Mouse (Mus musculus) erythroblast, embryonic 14.5 days (primary cell): ENCODE data around the gene Myh10. TPM values are rescaled to one million over a fixed set of nuclear protein-coding genes. Genes with fewer than 3 reads are reported as not detected.

Source experiments
- H3K27me3 ChIP-seq: 2 replicates; pipeline ENCODE4 v1.6.1; 2012; ENCODE audit warnings: inconsistent platforms; ENCODE audit not compliant: control insufficient read depth
- H3K36me3 ChIP-seq: 2 replicates; pipeline ENCODE4 v1.6.1; 2012; ENCODE audit warnings: mild to moderate bottlenecking, inconsistent platforms; ENCODE audit not compliant: control insufficient read depth
- H3K4me1 ChIP-seq: 2 replicates; pipeline ENCODE4 v1.6.1; 2012; ENCODE audit warnings: inconsistent platforms; ENCODE audit not compliant: control insufficient read depth
- H3K4me3 ChIP-seq: replicated peaks from 2 replicates; pipeline ENCODE3; 2012; ENCODE audit warnings: moderate library complexity, mild to moderate bottlenecking, inconsistent platforms
- H3K9me3 ChIP-seq: 2 replicates; pipeline ENCODE4 v1.6.1; 2012; ENCODE audit warnings: low read length, inconsistent platforms, mixed read lengths; ENCODE audit not compliant: control insufficient read depth
- GATA1 ChIP-seq: IDR thresholded peaks from 2 replicates; pipeline ENCODE4 v1.6.1; 2012; ENCODE audit warnings: low read length, inconsistent platforms, mixed read lengths
- TAL1 ChIP-seq: IDR thresholded peaks from 3 replicates; pipeline ENCODE4 v1.6.1; 2012; ENCODE audit warnings: low read length, inconsistent platforms, mixed read lengths
- polyA plus RNA-seq: library from polyadenylated mRNA; stranded (reverse); fragments of >175 nt; gene quantifications from 2 replicates; pipeline ENCODE4 v1.2.3, GENCODE M21; 2012

The Myh10 gene
- polyA plus RNA-seq, 1 experiment = 7.7 TPM

DNA sequence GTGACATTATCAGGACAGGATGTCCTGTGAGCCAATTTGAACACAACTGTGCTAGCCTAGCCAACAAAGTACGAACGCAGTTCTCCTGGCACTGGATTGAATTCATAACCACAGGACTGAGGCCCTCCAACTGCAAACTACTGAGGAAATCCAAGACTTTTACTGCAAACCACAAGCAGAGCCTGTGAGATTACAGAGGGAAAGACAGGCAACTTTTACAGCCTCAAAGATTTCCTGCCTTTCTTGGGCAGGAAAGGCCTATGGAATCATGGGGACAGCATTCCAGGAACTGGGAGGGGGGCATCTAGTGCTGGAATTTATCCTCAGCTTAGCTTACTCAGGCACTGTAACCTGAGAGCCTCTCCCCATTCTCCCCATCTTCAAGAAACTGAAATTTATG lies 26.0 kb upstream of the Myh10 start:
- H3K36me3 ChIP-seq = no peaks in the 10 kb centered on the region
- H3K9me3 ChIP-seq = no peaks in the 10 kb centered on the region
- H3K4me1 ChIP-seq = no peaks in the 10 kb centered on the region
- H3K27me3 ChIP-seq = no peaks in the 10 kb centered on the region
- H3K4me3 ChIP-seq = no peak overlapping the region
- TF ChIP-seq TAL1 = no peak
- no peak for TF ChIP-seq GATA1

GRCm38 (mm10) chr11:68666210-68666609 lies 25.1 kb upstream of the Myh10 start:
- Histone ChIP-seq H3K9me3 (no peaks in the 10 kb centered on the region), H3K4me3 (no peak overlapping the region), H3K4me1 (no peaks in the 10 kb centered on the region), H3K27me3 (no peaks in the 10 kb centered on the region), H3K36me3 (no peaks in the 10 kb centered on the region)
- TF ChIP-seq GATA1 (no peak), TAL1 (no peak)

- H3K27me3 ChIP-seq = peaks cover 3% of the 10 kb centered on the region
- no peaks in the 10 kb centered on the region for H3K9me3 ChIP-seq
- TF ChIP-seq TAL1 (no peak), GATA1 (no peak)
- no peaks in the 10 kb centered on the region for H3K36me3 ChIP-seq
- H3K4me1 ChIP-seq = peaks cover 4% of the 10 kb centered on the region
- H3K4me3 ChIP-seq = no peak overlapping the region
Measured at GRCm38 (mm10) chr11:68672270-68672970, 18.9 kb upstream of the Myh10 start.

DNA sequence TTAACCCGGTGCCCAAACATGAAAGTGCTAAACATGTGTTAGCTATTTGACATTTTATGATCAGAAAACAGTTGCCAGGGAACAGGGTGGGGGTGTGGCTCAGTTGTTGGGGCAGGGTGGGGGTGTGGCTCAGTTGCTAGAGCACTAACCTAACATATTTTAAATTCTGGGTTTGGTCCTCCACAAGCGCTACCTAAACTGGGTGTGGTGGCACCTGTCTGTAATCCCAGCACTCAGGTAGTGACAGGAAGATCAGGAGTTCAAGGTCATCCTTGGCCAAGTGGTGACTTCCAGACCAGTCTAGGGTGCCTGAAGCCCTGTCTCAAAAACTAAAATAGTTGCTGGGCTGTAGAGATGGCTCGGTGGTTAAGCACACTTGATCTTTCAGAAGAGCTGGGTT lies 17.3 kb upstream of the Myh10 start:
- Histone ChIP-seq H3K36me3 (no peaks in the 10 kb centered on the region), H3K9me3 (no peaks in the 10 kb centered on the region), H3K27me3 (peaks cover 3% of the 10 kb centered on the region), H3K4me3 (no peak overlapping the region), H3K4me1 (peaks cover 4% of the 10 kb centered on the region)
- TF ChIP-seq TAL1 = no peak
- no peak for TF ChIP-seq GATA1

DNA sequence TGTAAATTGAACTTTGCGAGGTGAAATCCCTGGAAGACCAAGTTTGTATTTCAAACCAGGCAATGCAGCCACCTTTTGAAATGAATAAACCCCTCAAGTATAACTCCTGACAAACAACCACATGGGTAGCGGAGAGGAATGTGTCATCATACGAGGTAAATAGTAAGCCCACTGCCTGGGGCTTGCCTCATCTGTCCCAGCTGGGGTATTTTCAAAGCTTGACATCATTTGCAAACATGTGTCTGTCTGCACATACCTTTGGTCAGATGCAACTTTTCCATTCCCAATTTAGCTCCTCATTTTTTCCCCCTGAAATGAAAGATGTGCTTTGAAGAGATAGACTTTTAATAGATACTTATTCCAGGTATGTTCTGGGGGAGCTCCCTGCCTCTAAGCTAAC lies 16.7 kb upstream of the Myh10 start:
- Histone ChIP-seq H3K4me3 (no peak overlapping the region), H3K36me3 (no peaks in the 10 kb centered on the region), H3K4me1 (peaks cover 4% of the 10 kb centered on the region), H3K9me3 (no peaks in the 10 kb centered on the region), H3K27me3 (peaks cover 3% of the 10 kb centered on the region)
- TF ChIP-seq GATA1 = no peak
- TF ChIP-seq TAL1 = no peak

GRCm38 (mm10) chr11:68675274-68675673 lies 16.1 kb upstream of the Myh10 start:
- H3K9me3 ChIP-seq = no peaks in the 10 kb centered on the region
- no peaks in the 10 kb centered on the region for H3K36me3 ChIP-seq
- no peak for TF ChIP-seq GATA1
- TF ChIP-seq TAL1 = no peak
- peaks cover 4% of the 10 kb centered on the region for H3K4me1 ChIP-seq
- H3K27me3 ChIP-seq = peaks cover 3% of the 10 kb centered on the region
- no peak overlapping the region for H3K4me3 ChIP-seq

DNA sequence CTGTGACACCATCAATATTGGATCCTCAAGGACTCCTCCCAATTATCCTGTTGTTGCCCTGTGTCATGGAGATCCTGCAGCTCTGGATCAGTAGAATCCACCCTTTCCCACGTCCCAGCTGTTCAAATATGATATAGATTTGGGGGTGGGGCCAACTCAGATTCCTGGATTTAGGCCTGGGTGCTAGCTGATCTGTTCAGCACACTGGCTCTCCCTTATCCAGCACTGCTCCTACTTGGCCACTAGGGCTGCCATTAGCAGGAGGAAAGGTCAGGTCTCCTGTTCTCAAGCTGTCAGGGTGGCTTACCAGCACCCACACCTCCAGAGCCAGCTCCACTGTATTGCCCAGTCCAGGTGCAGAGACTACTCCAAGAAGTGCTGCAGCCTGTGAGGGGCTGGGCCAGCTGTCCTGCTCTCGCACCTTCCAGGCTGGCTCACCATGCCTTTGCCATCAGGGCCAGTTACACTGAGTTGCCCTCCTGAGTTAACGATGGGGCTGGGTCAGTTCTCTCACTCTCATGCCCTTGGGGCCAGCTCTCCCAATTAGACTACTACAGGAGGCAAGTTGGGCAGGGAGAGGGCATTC lies 10.0 kb upstream of the Myh10 start:
- peaks cover 3% of the 10 kb centered on the region for H3K27me3 ChIP-seq
- H3K9me3 ChIP-seq = no peaks in the 10 kb centered on the region
- H3K4me3 ChIP-seq = no peak overlapping the region
- TF ChIP-seq GATA1 (no peak), TAL1 (0 out of 3 replicates have a peak, but pooled peaks have one; percentile 29)
- H3K36me3 ChIP-seq = no peaks in the 10 kb centered on the region
- H3K4me1 ChIP-seq = peaks cover 21% of the 10 kb centered on the region

DNA sequence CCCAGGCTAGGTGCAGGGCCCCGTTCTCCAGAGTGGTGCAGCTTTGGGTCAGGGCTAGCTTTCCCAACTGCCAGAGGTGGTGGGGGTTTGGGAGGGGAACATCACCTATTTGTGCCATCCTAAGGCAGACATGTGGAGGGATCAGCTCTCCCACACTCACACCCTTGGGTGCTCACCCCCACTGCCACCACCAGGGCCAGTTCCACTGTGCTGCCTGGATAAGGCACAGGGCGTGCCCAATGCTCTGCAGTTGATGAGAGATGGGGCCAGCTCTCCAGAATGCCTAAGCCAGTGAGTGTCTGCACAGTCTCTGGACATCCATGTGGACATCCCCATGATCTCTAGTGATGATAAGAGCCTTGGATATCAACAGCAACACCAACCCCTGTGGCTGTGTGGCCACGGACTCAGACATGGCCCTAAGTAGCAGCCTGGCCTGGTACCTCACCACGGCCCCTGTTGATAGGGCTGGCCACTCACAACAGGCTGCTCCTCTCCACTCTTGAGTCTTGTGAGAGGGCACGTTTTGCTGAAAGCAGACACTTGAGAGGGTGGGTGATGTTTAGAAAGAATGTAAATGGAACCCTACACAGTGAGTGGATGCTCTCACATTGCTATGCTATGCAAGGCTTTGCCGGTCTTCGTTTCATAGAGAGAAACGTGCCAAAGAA lies 9.1 kb upstream of the Myh10 start:
- TF ChIP-seq GATA1 (no peak), TAL1 (no peak)
- Histone ChIP-seq H3K9me3 (no peaks in the 10 kb centered on the region), H3K4me1 (peaks cover 21% of the 10 kb centered on the region), H3K4me3 (no peak overlapping the region), H3K27me3 (no peaks in the 10 kb centered on the region), H3K36me3 (no peaks in the 10 kb centered on the region)

DNA sequence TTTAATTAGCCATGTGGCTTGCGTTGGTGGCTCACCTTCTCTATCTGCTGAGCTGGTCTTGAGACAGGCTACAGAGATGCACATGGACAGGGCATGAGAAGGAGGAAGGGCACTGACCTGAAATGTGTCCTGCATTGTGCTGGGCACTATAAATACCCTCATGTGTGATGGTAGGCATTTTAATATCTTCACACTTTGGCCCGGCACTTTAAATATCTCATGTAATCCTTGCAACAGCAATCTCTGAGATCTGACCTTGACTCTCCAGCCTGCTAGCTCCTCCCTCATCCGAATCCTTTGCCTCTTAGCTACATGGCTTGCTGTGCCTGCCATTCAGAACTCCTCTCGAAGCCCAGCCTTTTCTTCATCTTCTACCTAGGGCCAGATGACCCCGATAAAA lies 5.4 kb upstream of the Myh10 start:
- no peaks in the 10 kb centered on the region for H3K27me3 ChIP-seq
- TF ChIP-seq GATA1 (no peak), TAL1 (no peak)
- no peak overlapping the region for H3K4me3 ChIP-seq
- no peaks in the 10 kb centered on the region for H3K36me3 ChIP-seq
- H3K4me1 ChIP-seq = peaks cover 28% of the 10 kb centered on the region
- no peaks in the 10 kb centered on the region for H3K9me3 ChIP-seq
